Mouse (Mus musculus) testis, adult 2 months (tissue): ENCODE measurements around the gene Denr.

Experiments used
- CTCF ChIP-seq: fragments of 200-500 bp; IDR thresholded peaks from 2 replicates; pipeline ENCODE4 v1.5.1; 2012; ENCODE audit warnings: low read depth, mild to moderate bottlenecking, inconsistent platforms, low read length, moderate library complexity; ENCODE audit not compliant: control insufficient read depth, insufficient read depth, insufficient replicate concordance
- POLR2A ChIP-seq: fragments of 200-500 bp; IDR thresholded peaks from 2 replicates; pipeline ENCODE4 v1.6.1; 2012; ENCODE audit warnings: low read depth, mild to moderate bottlenecking, inconsistent platforms, low read length, moderate library complexity; ENCODE audit not compliant: control insufficient read depth

GRCm38 (mm10) chr5:123880778-123881177 lies 26.2 kb upstream of the Denr start:
- TF ChIP-seq CTCF (no peak), POLR2A (no peak)
